Mouse (Mus musculus) E14TG2a.4 (cell line): ENCODE data around the gene 1700028J19Rik.

Experiments used
- CTCF ChIP-seq: conservative IDR thresholded peaks from 2 replicates; pipeline ENCODE4 v1.5.1; 2014; ENCODE audit warnings: low read length
- NANOG ChIP-seq: IDR thresholded peaks from 2 replicates; pipeline ENCODE4 v1.6.1; 2014; ENCODE audit warnings: borderline replicate concordance, low read length, mixed read lengths

DNA sequence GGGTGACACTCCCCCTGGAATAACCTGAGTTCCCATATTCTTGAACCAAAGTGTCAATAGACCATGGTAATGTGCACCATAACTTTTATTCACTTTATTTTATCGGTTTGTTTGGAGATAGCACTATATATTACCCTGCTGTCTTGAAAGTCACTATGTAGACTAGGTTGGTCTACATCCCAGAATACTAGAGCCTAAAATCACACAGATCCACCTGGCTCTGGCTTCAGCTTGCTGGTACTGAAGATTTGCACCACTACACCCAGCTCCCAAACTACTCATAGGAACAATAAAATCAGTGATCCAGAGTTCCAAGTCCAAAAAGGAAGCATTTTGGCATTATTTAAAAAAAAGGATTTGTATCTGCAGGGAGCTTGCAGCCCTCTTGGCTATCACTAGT, 30.9 kb downstream of the 1700028J19Rik start, which contains the start of gene Klk1b5:
- TF ChIP-seq CTCF (no peak), NANOG (no peak)
